Mouse (Mus musculus) testis, postnatal 14 days (tissue): ENCODE measurements around the gene Lrrc4c.

Experiments used
- DNase-seq: peaks from one replicate; pipeline ENCODE4 v3.0.0; 2021; ENCODE audit warnings: low spot score

The Lrrc4c gene

GRCm38 (mm10) chr2:96317387-96318299 is at the start of gene Lrrc4c:
Lrrc4c (plus strand) TSS chr2:96318169.
- no peak for DNase-seq

- no peak for DNase-seq
These were observed 42.9 kb upstream of the Lrrc4c start for GRCm38 (mm10) chr2:96275061-96275460.

GRCm38 (mm10) chr2:96282926-96283325 is 35.0 kb upstream of the Lrrc4c start:
- no peak for DNase-seq

- no peak for DNase-seq
These were observed 30.5 kb upstream of the Lrrc4c start for GRCm38 (mm10) chr2:96287512-96287911.

GRCm38 (mm10) chr2:96290541-96290940 is 27.4 kb upstream of the Lrrc4c start:
- DNase-seq: no peak

- DNase-seq: no peak
These were observed 2.9 kb upstream of the Lrrc4c start for GRCm38 (mm10) chr2:96315034-96315433.

- DNase-seq: no peak
These were observed 1.4 kb upstream of the Lrrc4c start for GRCm38 (mm10) chr2:96316531-96316930.

GRCm38 (mm10) chr2:96318556-96318955 is 587 bp downstream of the Lrrc4c start:
- no peak for DNase-seq

- no peak for DNase-seq
These were observed 1.2 kb downstream of the Lrrc4c start for GRCm38 (mm10) chr2:96319201-96319600.

GRCm38 (mm10) chr2:96319649-96320048 is 1.7 kb downstream of the Lrrc4c start:
- no peak for DNase-seq

GRCm38 (mm10) chr2:96334652-96335051 is 16.7 kb downstream of the Lrrc4c start:
- no peak for DNase-seq

- DNase-seq: no peak
These were observed 19.4 kb downstream of the Lrrc4c start for GRCm38 (mm10) chr2:96337354-96337753.

- DNase-seq: no peak
These were observed 83.3 kb downstream of the Lrrc4c start for GRCm38 (mm10) chr2:96401186-96401811.

- no peak for DNase-seq
These were observed 84.5 kb downstream of the Lrrc4c start for GRCm38 (mm10) chr2:96402514-96402913.

GRCm38 (mm10) chr2:96406856-96407255 is 88.9 kb downstream of the Lrrc4c start:
- no peak for DNase-seq

- DNase-seq: no peak
These were observed 93.2 kb downstream of the Lrrc4c start for GRCm38 (mm10) chr2:96411182-96411581.

- no peak for DNase-seq
These were observed 143.6 kb downstream of the Lrrc4c start for GRCm38 (mm10) chr2:96461566-96461965.

GRCm38 (mm10) chr2:96475674-96476073 is 157.7 kb downstream of the Lrrc4c start:
- no peak for DNase-seq

GRCm38 (mm10) chr2:96499116-96499882 is 181.3 kb downstream of the Lrrc4c start:
- no peak for DNase-seq

GRCm38 (mm10) chr2:96504140-96504539 is 186.2 kb downstream of the Lrrc4c start:
- no peak for DNase-seq

GRCm38 (mm10) chr2:96505641-96506040 is 187.7 kb downstream of the Lrrc4c start:
- DNase-seq: no peak

GRCm38 (mm10) chr2:96508991-96509390 is 191.0 kb downstream of the Lrrc4c start:
- no peak for DNase-seq

- DNase-seq: no peak
These were observed 219.5 kb downstream of the Lrrc4c start for GRCm38 (mm10) chr2:96537469-96537868.
